Comparison of ENCODE assay signal across 7 mouse cellular contexts in the genomic region with DNA sequence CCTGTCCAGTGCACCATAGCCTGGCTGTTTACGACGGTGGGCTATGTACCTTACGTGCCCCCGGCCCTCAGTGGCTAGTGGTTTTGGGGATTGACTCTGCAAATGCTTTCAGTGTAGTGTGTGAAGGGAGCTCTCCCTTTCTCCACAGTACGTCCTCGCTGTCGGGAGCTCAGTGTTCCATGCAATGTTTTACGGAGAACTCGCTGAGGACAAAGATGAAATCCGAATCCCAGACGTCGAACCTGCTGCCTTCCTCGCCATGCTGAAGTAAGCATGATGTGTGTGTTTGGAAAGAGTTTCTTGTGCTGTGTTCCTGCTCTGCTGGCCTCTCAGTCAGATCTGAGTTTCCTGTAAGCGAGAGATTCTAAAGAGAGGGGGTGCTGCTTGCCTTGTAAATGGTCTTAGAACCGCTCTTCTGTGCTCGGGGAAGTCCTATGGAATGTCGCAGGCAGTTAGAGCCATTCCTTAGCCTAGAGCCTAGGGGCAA. TPM values are rescaled to one million over a fixed set of nuclear protein-coding genes. Genes with fewer than 3 reads are reported as not detected.
DNase-seq lines count a peak whose midpoint lies in the region; ATAC-seq and TF ChIP-seq lines count a peak whose summit lies in the region.

No protein-coding gene starts in this region.

- peaks cover 4% of the 10 kb centered on the region for H3K4me1 ChIP-seq in liver, postnatal 0 days (ENCODE audit: insufficient read depth)
- peaks cover 6% of the 10 kb centered on the region for H3K4me1 ChIP-seq in liver, embryonic 11.5 days (replicated peaks; ENCODE audit: control insufficient read depth, insufficient read depth, low read length)
- peaks cover 27% of the 10 kb centered on the region for H3K4me1 ChIP-seq in hindbrain, embryonic 12.5 days
- peaks cover 19% of the 10 kb centered on the region for H3K4me1 ChIP-seq in midbrain, embryonic 14.5 days (ENCODE audit: control insufficient read depth, insufficient read depth, low read length)

- no peak for ATAC-seq in liver, postnatal 0 days
- ATAC-seq in liver, embryonic 11.5 days (replicated peaks; ENCODE audit: low FRiP score) = no peak
- peak; percentile 17; the same call in 1 of the 2 replicates for ATAC-seq in hindbrain, embryonic 12.5 days (ENCODE audit: low FRiP score)
- ATAC-seq in midbrain, embryonic 14.5 days (ENCODE audit: low FRiP score, low TSS enrichment) = no peak

- H3K4me2 ChIP-seq in liver, postnatal 0 days (ENCODE audit: low read depth, low read length) = peak overlapping the region; percentile 18; the same call in 1 of the 2 replicates
- no peak overlapping the region for H3K4me2 ChIP-seq in liver, embryonic 11.5 days
- H3K4me2 ChIP-seq in hindbrain, embryonic 12.5 days (replicated peaks) = peak overlapping the region; percentile 54
- peak overlapping the region; percentile 56 for H3K4me2 ChIP-seq in midbrain, embryonic 14.5 days (ENCODE audit: low read length)

- no peak for TF ChIP-seq EP300 in liver, postnatal 0 days (IDR thresholded peaks at IDR 0.05; ENCODE audit: low read depth)

- H3K27me3 ChIP-seq in liver, postnatal 0 days (ENCODE audit: insufficient read depth, low read length) = no peaks in the 10 kb centered on the region
- H3K27me3 ChIP-seq in liver, embryonic 11.5 days (replicated peaks; ENCODE audit: control insufficient read depth, insufficient read depth, low read length) = no peaks in the 10 kb centered on the region
- no peaks in the 10 kb centered on the region for H3K27me3 ChIP-seq in hindbrain, embryonic 12.5 days
- no peaks in the 10 kb centered on the region for H3K27me3 ChIP-seq in midbrain, embryonic 14.5 days (ENCODE audit: control insufficient read depth, insufficient read depth, low read length)

- H3K9ac ChIP-seq in liver, postnatal 0 days (replicated peaks) = no peak overlapping the region
- H3K9ac ChIP-seq in liver, embryonic 11.5 days (ENCODE audit: low read depth, low read length) = no peak overlapping the region
- peak overlapping the region; percentile 23; the same call in 1 of the 2 replicates for H3K9ac ChIP-seq in hindbrain, embryonic 12.5 days
- peak overlapping the region; percentile 28 for H3K9ac ChIP-seq in midbrain, embryonic 14.5 days (replicated peaks; ENCODE audit: low read length)

- no peak overlapping the region for H3K27ac ChIP-seq in liver, postnatal 0 days (ENCODE audit: low read depth)
- H3K27ac ChIP-seq in liver, embryonic 11.5 days (ENCODE audit: low read depth, low read length) = no peak overlapping the region
- H3K27ac ChIP-seq in hindbrain, embryonic 12.5 days = peak overlapping the region; percentile 5
- peak overlapping the region; percentile 62 for H3K27ac ChIP-seq in midbrain, embryonic 14.5 days (replicated peaks; ENCODE audit: low read depth, low read length)

- H3K36me3 ChIP-seq in liver, postnatal 0 days (replicated peaks; ENCODE audit: insufficient read depth, low read length) = no peaks in the 10 kb centered on the region
- H3K36me3 ChIP-seq in liver, embryonic 11.5 days (ENCODE audit: control insufficient read depth, insufficient read depth, low read length) = peaks cover 7% of the 10 kb centered on the region; the same call in 1 of the 2 replicates
- H3K36me3 ChIP-seq in hindbrain, embryonic 12.5 days = peaks cover 24% of the 10 kb centered on the region
- peaks cover 20% of the 10 kb centered on the region for H3K36me3 ChIP-seq in midbrain, embryonic 14.5 days (ENCODE audit: control insufficient read depth, insufficient read depth, low read length)

- no peak for DNase-seq in liver, postnatal 0 days
- DNase-seq in liver, embryonic 11.5 days (ENCODE audit: low spot score) = no peak
- DNase-seq in embryo, embryonic 11.5 days (ENCODE audit: low read depth, low spot score) = peak; percentile 19
- peak; percentile 66 for DNase-seq in midbrain, embryonic 14.5 days
- DNase-seq in thymus, postnatal 0 days (ENCODE audit: low spot score) = no peak
- DNase-seq in thymus, postnatal 25 days = no peak

- peak; percentile 28 for TF ChIP-seq CTCF in liver, postnatal 0 days (IDR thresholded peaks at IDR 0.05; ENCODE audit: low read depth)

- H3K9me3 ChIP-seq in liver, postnatal 0 days (ENCODE audit: low read length) = no peaks in the 10 kb centered on the region
- H3K9me3 ChIP-seq in liver, embryonic 11.5 days (ENCODE audit: control insufficient read depth, low read length) = no peaks in the 10 kb centered on the region
- no peaks in the 10 kb centered on the region for H3K9me3 ChIP-seq in hindbrain, embryonic 12.5 days (replicated peaks)
- H3K9me3 ChIP-seq in midbrain, embryonic 14.5 days (ENCODE audit: control insufficient read depth, low read length) = no peaks in the 10 kb centered on the region

- peak overlapping the region; percentile 39 for H3K4me3 ChIP-seq in liver, postnatal 0 days (ENCODE audit: low read depth, low read length)
- H3K4me3 ChIP-seq in liver, embryonic 11.5 days (ENCODE audit: low read depth, low read length) = no peak overlapping the region
- peak overlapping the region; percentile 30 for H3K4me3 ChIP-seq in hindbrain, embryonic 12.5 days
- peak overlapping the region; percentile 38 for H3K4me3 ChIP-seq in midbrain, embryonic 14.5 days (replicated peaks; ENCODE audit: low read depth, low read length)

- 80% methylated on average over 17 of the region's 17 CpGs for whole genome bisulfite sequencing in liver, postnatal 0 days (ENCODE audit: insufficient replicate concordance)
- 77% methylated on average over 17 of the region's 17 CpGs for WGBS in liver, embryonic 11.5 days
- WGBS in hindbrain, embryonic 12.5 days = 53% methylated on average over 17 of the region's 17 CpGs
- WGBS in midbrain, embryonic 14.5 days = 59% methylated on average over 17 of the region's 17 CpGs

RNA-seq across cellular contexts. Expression of gene Btbd3, which starts 23.9 kb away (rescaled TPM):
- polyA plus RNA-seq in liver, postnatal 0 days (2015; fragmentation: Nextera tagmentation; extraction: Ambion mirVana) = 2.0 and 2.2 TPM in 2 replicates
- 8.2 and 8.8 TPM in 2 replicates for polyA plus RNA-seq in liver, embryonic 11.5 days (2014; fragmentation: Nextera tagmentation; extraction: Ambion mirVana)
- 20.8 and 21.1 TPM in 2 replicates for polyA plus RNA-seq in hindbrain, embryonic 12.5 days (2016; fragmentation: Nextera tagmentation; extraction: Ambion mirVana)
- polyA plus RNA-seq in midbrain, embryonic 14.5 days (2014; fragmentation: Nextera tagmentation; extraction: Ambion mirVana) = 52.5 and 58.9 TPM in 2 replicates
- polyA plus RNA-seq in thymus, postnatal 0 days (2015; fragmentation: Nextera tagmentation; extraction: Ambion mirVana) = 4.3 and 5.3 TPM in 2 replicates

Comparison
In these comparisons a context has a peak if more than half of its experiments do, and no peak if none do; other contexts are left out.
1. DNase-seq: peak in embryo, embryonic 11.5 days (single experiment) and midbrain, embryonic 14.5 days (single experiment); none in liver, postnatal 0 days (single experiment), liver, embryonic 11.5 days (single experiment), thymus, postnatal 0 days (single experiment) and thymus, postnatal 25 days (single experiment).
2. H3K27ac ChIP-seq: peak in hindbrain, embryonic 12.5 days (single experiment) and midbrain, embryonic 14.5 days (single experiment); none in liver, postnatal 0 days (single experiment) and liver, embryonic 11.5 days (single experiment).
3. H3K9ac ChIP-seq: peak in hindbrain, embryonic 12.5 days (single experiment) and midbrain, embryonic 14.5 days (single experiment); none in liver, postnatal 0 days (single experiment) and liver, embryonic 11.5 days (single experiment).